Mouse (Mus musculus) ES-E14 (cell line): ENCODE measurements around the gene Rsbn1. TPM values are rescaled to one million over a fixed set of nuclear protein-coding genes. Genes with fewer than 3 reads are reported as not detected.

ENCODE experiments used
- DNase-seq: peaks from one replicate; pipeline ENCODE4 v3.0.0-alpha.2; 2013; ENCODE audit warnings: low read depth, low spot score
- H3K27ac ChIP-seq: 2 replicates; pipeline ENCODE4 v1.5.1; 2012; ENCODE audit warnings: low read depth, mild to moderate bottlenecking, low read length, moderate library complexity, mixed read lengths; ENCODE audit not compliant: poor library complexity, insufficient read depth, severe bottlenecking
- H3K36me3 ChIP-seq: 2 replicates; pipeline ENCODE4 v1.6.1; 2012; ENCODE audit warnings: mild to moderate bottlenecking, low read length, moderate library complexity, mixed read lengths; ENCODE audit not compliant: control insufficient read depth, poor library complexity, insufficient read depth, severe bottlenecking
- H3K4me1 ChIP-seq, 2 experiments: fragments of 150-350 bp in 1 of 2; sonication (generic) in 1 of 2; 2 replicates each; pipeline ENCODE4 v1.6.1; 2012; ENCODE audit warnings: low read length in 2 of 2, mild to moderate bottlenecking in 1 of 2, mixed read lengths in 1 of 2; ENCODE audit not compliant: control insufficient read depth in 2 of 2, insufficient read depth in 2 of 2, poor library complexity in 1 of 2
- H3K4me3 ChIP-seq, 2 experiments: fragments of 150-350 bp in 1 of 2; sonication (generic) in 1 of 2; 2 replicates each; pipeline ENCODE4 v1.5.1; 2012; ENCODE audit warnings: low read length in 2 of 2, low read depth in 1 of 2, mild to moderate bottlenecking in 1 of 2, mixed read lengths in 1 of 2; ENCODE audit not compliant: insufficient read depth in 1 of 2, poor library complexity in 1 of 2, severe bottlenecking in 1 of 2
- H3K9ac ChIP-seq: 2 replicates; pipeline ENCODE4 v1.6.1; 2012; ENCODE audit warnings: low read depth, mild to moderate bottlenecking, low read length, mixed read lengths; ENCODE audit not compliant: poor library complexity, insufficient read depth, severe bottlenecking
- H3K9me3 ChIP-seq: fragments of 150-350 bp; sonication (generic); 2 replicates; pipeline ENCODE4 v1.6.1; 2012; ENCODE audit warnings: low read depth, mild to moderate bottlenecking, low read length; ENCODE audit not compliant: control insufficient read depth, insufficient read depth
- CHD2 ChIP-seq: IDR thresholded peaks from 2 replicates; pipeline ENCODE4 v1.6.1; 2014; ENCODE audit warnings: mild to moderate bottlenecking, low read depth, low read length, inconsistent platforms
- HCFC1 ChIP-seq: IDR thresholded peaks from 2 replicates; pipeline ENCODE4 v1.6.1; 2012; ENCODE audit warnings: low read length, inconsistent platforms, borderline replicate concordance; ENCODE audit not compliant: insufficient read depth
- MAFK ChIP-seq: IDR thresholded peaks from 2 replicates; pipeline ENCODE4 v1.6.1; 2014; ENCODE audit warnings: mild to moderate bottlenecking, low read depth, low read length, inconsistent platforms; ENCODE audit not compliant: insufficient read depth
- ZC3H11A ChIP-seq: IDR thresholded peaks from 2 replicates; pipeline ENCODE4 v1.6.1; 2012; ENCODE audit warnings: low read depth, mild to moderate bottlenecking, inconsistent platforms, low read length, borderline replicate concordance
- ZNF384 ChIP-seq: IDR thresholded peaks from 2 replicates; pipeline ENCODE4 v1.6.1; 2012; ENCODE audit warnings: low read depth, low read length, inconsistent platforms
- in situ Hi-C, 2 experiments: fragments of 600-800 bp; cut with MboI; formaldehyde crosslinking; loops; one replicate each; pipeline ENCODE4 v1.15.1; 2025; ENCODE audit warnings: low sequenced_read_pairs in 2 of 2, inconsistent platforms in 1 of 2; ENCODE audit not compliant: unreplicated experiment in 2 of 2
- total RNA-seq: library from RNA; depleted of rRNA; stranded (reverse); fragments of 300-350 nt; gene quantifications from 2 replicates; pipeline ENCODE4 v1.2.3, GENCODE M21; 2012; rRNA removed

The Rsbn1 gene
- total RNA-seq, result 14.4 and 18.7 TPM in 2 replicates

- H3K4me1 ChIP-seq, result peaks cover 0 to 3% of the 10 kb centered on the region in 2 experiments; a peak in 1 of 4 replicates
- peak within 1 kb of the TSS; percentile 76 for H3K27ac ChIP-seq
- peak within 1 kb of the TSS; percentile 77 to 91 for H3K4me3 ChIP-seq
- H3K9ac ChIP-seq, result peak within 1 kb of the TSS; percentile 87
- in situ Hi-C loops, result no loop called here
- TF ChIP-seq HCFC1 (peak; percentile 97), CHD2 (0 out of 2 replicates have a peak, but pooled peaks have one; percentile 20), MAFK (no peak), ZNF384 (no peak), ZC3H11A (no peak)
- peak; percentile 93 for DNase-seq
- no peaks in the 10 kb centered on the region for H3K36me3 ChIP-seq
- no peaks in the 10 kb centered on the region for H3K9me3 ChIP-seq
These were observed at the start of gene Rsbn1 for GRCm38 (mm10) chr3:103914010-103914669. Gene Rsbn1, plus strand, starts transcription at chr3:103914120.

GRCm38 (mm10) chr3:103864200-103864599, 49.7 kb upstream of the Rsbn1 start:
- Histone ChIP-seq H3K9ac (no peak overlapping the region), H3K4me3 (no peak overlapping the region), H3K27ac (no peak overlapping the region), H3K36me3 (no peaks in the 10 kb centered on the region), H3K4me1 (no peaks in the 10 kb centered on the region), H3K9me3 (no peaks in the 10 kb centered on the region)
- in situ Hi-C loops, result no loop called here
- DNase-seq, result no peak
- TF ChIP-seq HCFC1, result no peak
- TF ChIP-seq MAFK, result no peak
- no peak for TF ChIP-seq CHD2
- TF ChIP-seq ZNF384, result no peak
- TF ChIP-seq ZC3H11A, result no peak

GRCm38 (mm10) chr3:103867424-103867971, 46.4 kb upstream of the Rsbn1 start:
- Histone ChIP-seq H3K4me1 (no peaks in the 10 kb centered on the region), H3K27ac (no peak overlapping the region), H3K9me3 (no peaks in the 10 kb centered on the region), H3K4me3 (no peak overlapping the region), H3K9ac (no peak overlapping the region), H3K36me3 (no peaks in the 10 kb centered on the region)
- in situ Hi-C loops, result no loop called here
- no peak for DNase-seq
- TF ChIP-seq MAFK, result no peak
- no peak for TF ChIP-seq HCFC1
- no peak for TF ChIP-seq ZC3H11A
- no peak for TF ChIP-seq ZNF384
- no peak for TF ChIP-seq CHD2

GRCm38 (mm10) chr3:103868008-103868407, 45.9 kb upstream of the Rsbn1 start:
- no peak for DNase-seq
- no peaks in the 10 kb centered on the region for H3K36me3 ChIP-seq
- no peak overlapping the region for H3K27ac ChIP-seq
- H3K9ac ChIP-seq, result no peak overlapping the region
- TF ChIP-seq ZC3H11A (no peak), MAFK (no peak), ZNF384 (no peak)
- no peaks in the 10 kb centered on the region for H3K9me3 ChIP-seq
- in situ Hi-C loops, result no loop called here
- no peaks in the 10 kb centered on the region for H3K4me1 ChIP-seq
- no peak overlapping the region for H3K4me3 ChIP-seq

- Histone ChIP-seq H3K4me1 (no peaks in the 10 kb centered on the region), H3K36me3 (no peaks in the 10 kb centered on the region), H3K4me3 (no peak overlapping the region), H3K9me3 (no peaks in the 10 kb centered on the region), H3K27ac (no peak overlapping the region), H3K9ac (no peak overlapping the region)
- DNase-seq, result no peak
- in situ Hi-C loops, result no loop called here
- no peak for TF ChIP-seq MAFK
- TF ChIP-seq ZC3H11A, result no peak
- TF ChIP-seq ZNF384, result no peak
- TF ChIP-seq HCFC1, result no peak
- TF ChIP-seq CHD2, result no peak
These were observed 41.2 kb upstream of the Rsbn1 start for GRCm38 (mm10) chr3:103872663-103873098.
